Mouse (Mus musculus) right cerebral cortex, postnatal 10 days (tissue): Measurements from ENCODE around the gene Rabgef1.
"Not testable (repeated sequence)": the region's sequence is repeated elsewhere in the genome, so short reads cannot be mapped to it uniquely, and the experiment has no call there.

Source experiments
- DNase-seq, 2 experiments: peaks; one replicate each; pipeline ENCODE4 v3.0.0; 2021; ENCODE audit warnings: low spot score in 2 of 2

Rabgef1 gene

GRCm38 (mm10) chr5:130216781-130217180 lies 45.2 kb downstream of the Rabgef1 start, which contains the start of gene Tmem248:
Gene Tmem248 (plus strand): TSS chr5:130217081.
- DNase-seq = no peak

- no peak for DNase-seq
These were observed 45.8 kb downstream of the Rabgef1 start for GRCm38 (mm10) chr5:130217406-130217805.

DNA sequence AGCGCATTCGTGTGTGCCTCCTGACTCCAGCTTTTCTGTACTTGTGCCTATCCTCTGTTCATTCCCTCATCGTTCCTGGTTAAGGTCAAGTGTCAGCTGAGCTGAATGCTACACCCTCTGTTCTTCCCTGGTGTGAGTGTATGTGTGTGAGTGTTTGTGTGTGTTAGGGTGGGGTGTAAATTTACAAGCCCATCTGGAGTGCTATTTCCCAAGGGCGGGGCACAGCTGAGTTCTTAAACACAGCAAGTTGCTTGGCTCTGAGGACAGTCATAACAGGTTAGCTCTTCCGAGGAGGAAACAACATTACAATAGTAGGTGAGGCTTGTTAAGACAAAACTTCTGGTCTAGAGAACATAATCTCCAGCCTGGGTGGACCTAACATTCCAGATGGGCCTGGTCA lies 46.7 kb downstream of the Rabgef1 start:
- DNase-seq = no peak

DNA sequence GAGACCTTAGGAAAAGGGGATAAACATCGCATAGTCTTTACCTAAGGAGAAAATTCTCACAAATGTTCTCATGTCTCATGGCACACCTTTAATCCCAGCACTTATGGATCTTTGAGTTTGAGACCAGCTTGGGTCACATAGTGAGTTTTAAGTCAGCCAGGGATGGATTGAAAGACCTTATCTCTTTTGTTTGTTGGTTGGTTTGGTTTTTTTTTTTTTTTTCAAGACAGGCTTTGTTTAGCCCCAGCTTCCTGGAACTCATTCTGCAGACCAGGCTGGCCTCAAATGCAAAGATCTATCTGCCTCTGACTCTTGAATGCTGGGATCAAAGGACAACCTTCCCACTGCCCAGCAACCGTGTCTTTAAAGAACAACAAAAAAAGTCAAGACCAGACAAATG lies 49.7 kb downstream of the Rabgef1 start:
- DNase-seq = no peak

- no peak for DNase-seq
These were observed 50.2 kb downstream of the Rabgef1 start for GRCm38 (mm10) chr5:130221760-130222145.

- peak; percentile 95 to 97 for DNase-seq
These were observed 50.8 kb downstream of the Rabgef1 start for GRCm38 (mm10) chr5:130222146-130223004.

- no peak for DNase-seq
These were observed 55.2 kb downstream of the Rabgef1 start for GRCm38 (mm10) chr5:130226790-130227189.

DNA sequence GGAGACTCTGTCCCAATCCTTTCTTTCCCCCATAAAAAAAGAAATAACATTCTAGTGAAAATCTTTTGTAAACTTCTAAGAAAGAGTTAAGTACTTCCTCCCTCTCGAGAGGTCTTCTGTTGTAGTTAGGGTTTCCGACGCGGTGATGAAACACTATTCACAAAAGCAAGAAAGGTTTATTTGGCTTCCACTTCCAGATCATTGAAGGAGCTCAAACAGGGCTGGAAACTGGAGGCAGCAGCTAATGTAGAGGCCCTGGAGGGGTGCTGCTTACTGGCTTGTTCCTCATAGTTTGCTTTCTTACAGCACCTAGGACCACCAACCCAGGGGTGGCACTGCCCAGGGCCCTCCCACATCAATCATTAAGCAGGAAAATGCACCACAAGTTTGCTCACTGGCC lies 56.5 kb downstream of the Rabgef1 start:
- no peak for DNase-seq

- DNase-seq = no peak
These were observed 64.7 kb downstream of the Rabgef1 start for GRCm38 (mm10) chr5:130236302-130236701.

GRCm38 (mm10) chr5:130239236-130239635 lies 67.6 kb downstream of the Rabgef1 start:
- DNase-seq = no peak

DNA sequence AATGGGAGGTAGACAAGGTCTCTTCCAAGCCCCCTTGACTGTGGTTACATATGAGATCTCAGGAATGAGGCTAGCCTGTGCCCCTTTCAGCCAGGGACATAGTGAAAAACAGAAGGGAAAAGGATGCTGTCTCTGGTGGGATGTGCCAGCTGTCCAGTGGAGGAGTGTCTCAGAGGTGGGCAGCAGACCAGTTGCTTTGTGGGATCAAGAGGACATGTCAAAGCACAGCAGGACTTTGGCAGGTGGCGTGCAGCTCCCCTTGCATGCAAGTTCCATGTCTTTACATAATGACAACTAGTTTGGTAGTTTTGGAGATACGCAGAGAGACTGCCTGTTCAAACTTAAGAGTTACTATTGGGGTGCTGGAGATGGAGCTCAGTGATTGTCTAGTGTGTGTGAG lies 68.3 kb downstream of the Rabgef1 start:
- DNase-seq = no peak

GRCm38 (mm10) chr5:130241426-130241825 lies 69.8 kb downstream of the Rabgef1 start:
- no peak for DNase-seq

DNA sequence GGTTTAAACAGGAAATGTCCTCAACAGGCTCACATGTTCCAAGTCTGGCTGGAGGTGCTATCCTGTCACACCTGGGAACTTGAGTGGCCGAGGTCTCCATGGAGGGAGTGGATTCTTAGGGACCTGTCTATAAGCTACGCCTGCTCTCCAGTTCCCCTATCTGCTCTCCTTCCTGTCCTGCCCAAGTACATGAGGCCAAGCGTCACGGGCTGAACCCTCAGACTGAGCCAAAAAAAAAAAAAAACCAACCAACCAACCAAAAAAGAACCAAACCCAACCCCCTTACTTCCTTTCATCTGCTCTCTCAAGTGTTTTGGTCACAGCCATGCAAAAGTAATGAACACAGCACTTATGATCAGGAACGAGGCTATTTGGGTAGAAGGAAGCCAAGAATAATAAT lies 76.2 kb downstream of the Rabgef1 start:
- DNase-seq = no peak

GRCm38 (mm10) chr5:130254164-130255016 lies 82.8 kb downstream of the Rabgef1 start:
- DNase-seq = peak in 1 of 2 experiments; percentile 49

GRCm38 (mm10) chr5:130255017-130255720 lies 83.6 kb downstream of the Rabgef1 start, which contains the start of the genes Sbds and Tyw1:
Gene Sbds (minus strand): TSS chr5:130255530.
Gene Tyw1 (plus strand): TSS chr5:130255619.
- DNase-seq = peak; percentile 99

- not testable (repeated sequence) for DNase-seq
These were observed 84.4 kb downstream of the Rabgef1 start for GRCm38 (mm10) chr5:130255799-130256525.

DNA sequence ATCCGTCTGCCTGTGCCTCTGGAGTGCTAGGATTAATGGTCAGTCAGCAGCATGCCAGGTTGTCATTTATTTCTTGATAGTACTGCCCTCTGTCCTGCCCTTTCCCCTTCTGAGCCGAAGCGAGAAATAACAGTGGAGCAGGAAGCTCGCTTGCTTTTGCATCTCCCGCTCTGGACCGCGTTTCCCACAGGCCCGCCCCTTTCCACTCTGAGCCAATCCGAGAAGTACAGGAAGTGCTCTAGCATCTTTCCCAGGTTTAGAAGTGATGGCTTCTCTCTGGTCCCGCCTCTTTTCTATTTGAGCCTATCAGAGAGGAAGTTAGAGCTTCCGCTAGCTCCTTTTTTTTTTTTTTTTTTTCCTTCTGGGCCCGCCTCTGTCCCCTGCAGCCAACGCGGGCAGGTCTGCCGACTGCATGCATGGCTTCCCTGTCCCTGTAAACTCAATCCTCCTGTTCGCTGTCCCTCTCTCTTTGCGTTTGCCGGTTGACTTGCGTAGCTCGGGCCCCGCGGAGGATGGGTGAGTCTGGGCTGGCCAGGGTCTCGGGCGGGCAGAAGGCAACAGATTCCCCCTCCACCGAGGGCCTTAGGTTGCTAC lies 85.2 kb downstream of the Rabgef1 start:
- peak; percentile 96 to 97 for DNase-seq

DNA sequence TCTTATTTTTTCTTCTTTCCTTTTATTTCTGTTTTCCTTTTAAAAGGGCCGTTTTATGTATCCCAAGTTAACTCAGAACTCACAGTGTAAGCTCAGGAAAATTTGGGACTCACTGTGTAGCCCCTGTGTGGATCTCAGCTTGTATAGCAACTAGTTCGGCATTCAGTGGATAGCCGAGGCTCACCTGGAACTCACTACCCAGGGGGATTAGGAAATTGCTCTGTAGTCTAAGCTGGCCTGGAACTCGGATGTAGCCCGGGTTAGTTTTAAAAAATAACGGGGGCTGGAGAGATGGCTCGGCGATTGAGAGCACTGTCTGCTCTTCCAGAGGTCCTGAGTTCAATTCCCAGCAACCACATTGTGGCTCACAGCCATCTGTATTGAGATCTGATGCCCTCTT lies 85.7 kb downstream of the Rabgef1 start:
- DNase-seq = no peak

DNA sequence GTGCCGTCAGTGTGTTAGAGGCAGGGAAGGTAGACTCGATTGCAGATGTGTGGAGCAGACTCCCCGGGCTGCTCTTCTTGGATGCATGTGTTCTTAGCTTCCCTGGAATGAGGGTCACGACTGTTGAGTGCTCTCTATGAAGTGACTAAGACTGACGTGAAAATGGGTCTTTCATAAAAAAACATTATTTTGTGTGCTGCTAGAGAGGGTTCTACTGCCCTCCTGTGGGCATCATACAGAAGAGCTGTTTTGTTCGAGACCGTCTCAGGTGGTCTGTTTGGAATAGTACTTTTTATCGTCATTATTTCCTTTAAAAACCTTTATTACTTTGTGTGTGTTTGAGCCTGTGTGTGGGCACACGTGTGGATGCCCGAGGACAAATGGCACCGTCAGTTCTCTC lies 91.9 kb downstream of the Rabgef1 start:
- no peak for DNase-seq
